Mouse (Mus musculus) brain, embryonic 14.5 days (tissue): ENCODE data around the gene Chaf1a. TPM values are rescaled to one million over a fixed set of nuclear protein-coding genes. Genes with fewer than 3 reads are reported as not detected.

ENCODE experiments used
- DNase-seq: peaks from one replicate; pipeline ENCODE4 v3.0.0-alpha.2; 2011; ENCODE audit warnings: low read depth
- CTCF ChIP-seq: fragments of 200-500 bp; IDR thresholded peaks from 2 replicates; pipeline ENCODE4 v1.5.1; 2012; ENCODE audit warnings: inconsistent platforms, mild to moderate bottlenecking, moderate library complexity, borderline replicate concordance; ENCODE audit not compliant: insufficient read depth, insufficient read length; ENCODE audit errors: extremely low read depth
- POLR2A ChIP-seq: fragments of 200-500 bp; IDR thresholded peaks from 2 replicates; pipeline ENCODE4 v1.6.1; 2012; ENCODE audit warnings: mild to moderate bottlenecking, inconsistent platforms, borderline replicate concordance; ENCODE audit not compliant: poor library complexity, insufficient read depth, insufficient read length, severe bottlenecking; ENCODE audit errors: extremely low read depth
- polyA plus RNA-seq: library from polyadenylated mRNA; depleted of rRNA; stranded (reverse); fragments of >200 nt; gene quantifications from 2 replicates; pipeline ENCODE4 v1.2.3, GENCODE M21; 2012; rRNA removed

The Chaf1a gene
- polyA plus RNA-seq, 1 experiment = 9.7 TPM

DNA sequence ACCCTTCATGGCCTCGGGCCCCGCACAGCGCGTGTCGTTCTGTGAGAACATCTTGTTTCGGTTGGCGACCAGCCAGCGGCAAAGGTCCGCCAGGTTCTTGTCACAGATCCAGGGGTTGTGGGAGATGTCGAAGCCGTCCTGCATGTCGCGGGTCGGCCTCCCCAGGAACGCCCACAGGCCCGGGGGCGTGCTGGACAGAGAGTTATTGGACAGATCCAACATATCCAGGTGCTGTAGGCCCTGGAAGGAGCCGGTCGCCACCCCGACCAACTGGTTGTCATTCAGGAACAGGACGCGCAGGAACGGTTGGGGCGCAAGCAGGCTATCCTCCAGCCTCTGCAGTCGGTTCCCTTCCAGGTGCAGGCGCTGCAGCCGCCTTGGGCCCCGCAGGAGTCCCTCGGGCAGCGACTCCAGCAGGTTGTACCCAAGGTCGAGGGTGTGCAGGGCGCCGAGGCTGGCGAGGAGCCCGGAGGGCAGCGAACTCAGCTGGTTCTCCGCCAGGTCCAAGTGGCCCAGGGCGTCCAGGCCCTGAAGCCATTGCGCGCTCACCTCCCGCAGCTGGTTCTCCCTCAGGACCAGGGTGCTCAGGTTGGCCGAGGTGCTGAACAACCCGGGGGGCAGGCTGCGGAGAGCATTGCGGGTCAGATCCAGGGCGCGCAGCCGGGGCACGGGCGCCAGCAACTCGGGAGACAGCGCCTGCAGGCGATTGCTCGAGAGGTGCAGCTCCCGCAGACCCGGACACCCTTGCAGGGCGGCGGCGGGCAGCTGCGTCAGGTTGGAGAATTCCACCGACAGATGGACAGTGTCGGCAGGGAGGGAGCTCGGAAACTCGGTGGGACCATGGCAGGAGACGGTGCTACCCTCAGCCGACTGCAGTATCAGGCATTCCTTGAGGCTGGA, 80.0 kb downstream of the Chaf1a start:
- TF ChIP-seq POLR2A (no peak), CTCF (no peak)
- no peak for DNase-seq

DNA sequence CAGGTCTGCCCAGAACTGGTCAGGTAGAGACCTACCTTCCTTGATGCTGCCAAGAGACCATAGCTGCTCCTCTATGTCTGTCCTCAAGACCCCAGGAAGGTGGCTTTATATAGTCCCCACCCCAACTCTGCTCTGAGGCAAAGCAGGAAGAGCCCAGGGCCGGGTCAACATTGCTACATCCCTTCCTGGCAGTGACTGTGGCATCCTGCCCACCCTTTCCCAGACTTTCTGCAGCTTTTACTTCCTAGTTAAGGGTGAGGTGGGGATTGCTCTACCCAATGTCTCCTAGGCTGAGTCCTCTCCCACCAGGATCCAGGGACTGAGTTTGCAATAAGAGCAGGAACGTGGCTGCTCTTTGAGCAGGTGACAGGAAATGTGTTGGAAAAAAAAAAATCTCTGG, 81.6 kb downstream of the Chaf1a start, which contains the start of gene Lrg1:
Gene Lrg1 (minus strand): TSS at position 176 of the 400 bp plus-strand sequence.
- TF ChIP-seq CTCF (no peak), POLR2A (no peak)
- DNase-seq = no peak

Other genes with a start within 250 kb of the Chaf1a start
- gene Zfp119a, start 161.5 kb upstream of the Chaf1a start, polyA plus RNA-seq = 3.8 and 4.3 TPM in 2 replicates
- 7.6 and 7.8 TPM in 2 replicates for gene Zfp959, start 148.3 kb upstream of the Chaf1a start, polyA plus RNA-seq
- 2.6 and 3.4 TPM in 2 replicates for gene Zfp119b, start 90.9 kb upstream of the Chaf1a start, polyA plus RNA-seq
- 3.7 and 3.8 TPM in 2 replicates for gene Ebi3, start 87.8 kb upstream of the Chaf1a start, polyA plus RNA-seq
- 12.8 and 15.4 TPM in 2 replicates for gene Yju2, start 81.3 kb upstream of the Chaf1a start, polyA plus RNA-seq
- 207 and 264 TPM in 2 replicates for gene Shd, start 70.0 kb upstream of the Chaf1a start, polyA plus RNA-seq
- 130 and 155 TPM in 2 replicates for gene Fsd1, start 53.9 kb upstream of the Chaf1a start, polyA plus RNA-seq
- gene Stap2, start 34.9 kb upstream of the Chaf1a start, polyA plus RNA-seq = 5.7 and 7.5 TPM in 2 replicates
- 223 and 288 TPM in 2 replicates for gene Mpnd, start 34.7 kb upstream of the Chaf1a start, polyA plus RNA-seq
- 90.3 and 121 TPM in 2 replicates for gene Sh3gl1, start 3.8 kb upstream of the Chaf1a start, polyA plus RNA-seq
- gene Ubxn6, start 34.6 kb downstream of the Chaf1a start, polyA plus RNA-seq = 110 and 135 TPM in 2 replicates
- gene Hdgfl2, start 39.2 kb downstream of the Chaf1a start, polyA plus RNA-seq = 119 and 129 TPM in 2 replicates
- 0.11 and 0.16 TPM in 2 replicates for gene Plin4, start 69.4 kb downstream of the Chaf1a start, polyA plus RNA-seq
- 0.43 and 0.67 TPM in 2 replicates for gene Plin5, start 77.2 kb downstream of the Chaf1a start, polyA plus RNA-seq
- 0.06 and 0.18 TPM in 2 replicates for gene Lrg1, start 81.6 kb downstream of the Chaf1a start, polyA plus RNA-seq
- 35.0 and 48.5 TPM in 2 replicates for gene Sema6b, start 99.9 kb downstream of the Chaf1a start, polyA plus RNA-seq
- 9.8 TPM in 2 replicates for gene Tnfaip8l1, start 122.0 kb downstream of the Chaf1a start, polyA plus RNA-seq
- 49.8 and 54.7 TPM in 2 replicates for gene Mydgf, start 143.5 kb downstream of the Chaf1a start, polyA plus RNA-seq
- 53.3 and 54.4 TPM in 2 replicates for gene Dpp9, start 178.5 kb downstream of the Chaf1a start, polyA plus RNA-seq
- gene Fem1a, start 216.4 kb downstream of the Chaf1a start, polyA plus RNA-seq = 27.0 and 31.0 TPM in 2 replicates
- gene Ticam1, start 236.3 kb downstream of the Chaf1a start, polyA plus RNA-seq = 3.4 and 3.7 TPM in 2 replicates